Mouse (Mus musculus) midbrain, postnatal 0 days (tissue): Measurements from ENCODE around the gene Hexb. TPM values are rescaled to one million over a fixed set of nuclear protein-coding genes. Genes with fewer than 3 reads are reported as not detected.

Experiments
- ATAC-seq: fragments of 200-750 bp; cut with Nextera tagmentation; 2 replicates; pipeline ENCODE4 v1.8.0; 2017; ENCODE audit warnings: moderate number of reproducible peaks, mild to moderate bottlenecking, moderate TSS enrichment, moderate library complexity; ENCODE audit not compliant: low FRiP score
- DNase-seq: peaks from one replicate; pipeline ENCODE4 v3.0.0-alpha.2; 2015; ENCODE audit warnings: low spot score
- H3K27ac ChIP-seq: fragments of 300-500 bp; sonication (generic); 2 replicates; pipeline ENCODE4 v1.5.1; 2014; ENCODE audit warnings: low read depth, mild to moderate bottlenecking, low read length, mixed read lengths
- H3K27me3 ChIP-seq: fragments of 300-500 bp; sonication (generic); 2 replicates; pipeline ENCODE4 v1.6.1; 2014; ENCODE audit warnings: low read length, control low read depth, mixed read lengths; ENCODE audit not compliant: insufficient read depth
- H3K36me3 ChIP-seq: fragments of 300-500 bp; sonication (generic); 2 replicates; pipeline ENCODE4 v1.6.1; 2014; ENCODE audit warnings: low read length, control low read depth, mixed read lengths; ENCODE audit not compliant: insufficient read depth
- H3K4me1 ChIP-seq: fragments of 300-500 bp; sonication (generic); 2 replicates; pipeline ENCODE4 v1.6.1; 2014; ENCODE audit warnings: mild to moderate bottlenecking, control low read depth, antibody characterized with exemption, low read length, mixed read lengths; ENCODE audit not compliant: insufficient read depth
- H3K4me2 ChIP-seq: fragments of 300-500 bp; sonication (generic); 2 replicates; pipeline ENCODE4 v1.6.1; 2014; ENCODE audit warnings: low read depth, mild to moderate bottlenecking, low read length, mixed read lengths; ENCODE audit not compliant: poor library complexity, severe bottlenecking
- H3K4me3 ChIP-seq: fragments of 300-500 bp; sonication (generic); 2 replicates; pipeline ENCODE4 v1.5.1; 2014; ENCODE audit warnings: low read depth, mild to moderate bottlenecking, low read length, moderate library complexity
- H3K9ac ChIP-seq: fragments of 300-500 bp; sonication (generic); replicated peaks from 2 replicates; pipeline ENCODE4 v1.6.1; 2014; ENCODE audit warnings: mild to moderate bottlenecking, low read length, moderate library complexity, mixed read lengths; ENCODE audit not compliant: poor library complexity, severe bottlenecking
- H3K9me3 ChIP-seq: fragments of 300-500 bp; sonication (generic); 2 replicates; pipeline ENCODE4 v1.6.1; 2016; ENCODE audit warnings: low read length, control low read depth
- CTCF ChIP-seq: IDR thresholded peaks from 2 replicates; pipeline ENCODE4 v1.5.1; 2016; ENCODE audit warnings: antibody characterized with exemption, mild to moderate bottlenecking
- WGBS: fragments of 180-500 bp; shearing (Covaris S2); extraction: QIAGEN DNeasy Blood & Tissue Kit; methylation state at CpG from one replicate; pipeline ENCODE4 v1.1.7; 2014; 5-methylcytosine and 5-hydroxymethylcytosine counted together
- polyA plus RNA-seq: library from polyadenylated mRNA; unstranded; fragments of >200 nt; fragmentation: Nextera tagmentation; extraction: Ambion mirVana; gene quantifications from 2 replicates; pipeline ENCODE4 v1.2.1, GENCODE M21; 2015
- total RNA-seq: library from RNA; depleted of rRNA; stranded (reverse); fragments of >200 nt; gene quantifications from 2 replicates; pipeline ENCODE4 v1.2.3, GENCODE M21; 2014

The Hexb gene
- total and polyA plus RNA-seq, 2 experiments from 2014 or later: 57.7 to 70.5 TPM

GRCm38 (mm10) chr13:97184656-97185055 is 13.5 kb downstream of the Hexb start:
- no peak for TF ChIP-seq CTCF
- H3K27ac ChIP-seq: no peak overlapping the region
- H3K36me3 ChIP-seq: peaks cover 10% of the 10 kb centered on the region; the same call in 1 of the 2 replicates
- ATAC-seq: no peak
- no peak for DNase-seq
- WGBS: 68% methylated on average over 5 of the region's 5 CpGs
- no peaks in the 10 kb centered on the region for H3K9me3 ChIP-seq
- no peaks in the 10 kb centered on the region for H3K27me3 ChIP-seq
- H3K4me2 ChIP-seq: no peak overlapping the region
- H3K4me3 ChIP-seq: no peak overlapping the region
- no peak overlapping the region for H3K9ac ChIP-seq
- no peaks in the 10 kb centered on the region for H3K4me1 ChIP-seq

GRCm38 (mm10) chr13:97184168-97184567 is 14.0 kb downstream of the Hexb start:
- ATAC-seq: no peak
- no peak overlapping the region for H3K4me2 ChIP-seq
- no peak for TF ChIP-seq CTCF

GRCm38 (mm10) chr13:97182821-97183220 is 15.3 kb downstream of the Hexb start:
- no peak for DNase-seq
- ATAC-seq: no peak
- Histone ChIP-seq H3K9ac (no peak overlapping the region), H3K27me3 (no peaks in the 10 kb centered on the region), H3K36me3 (peaks cover 17% of the 10 kb centered on the region), H3K9me3 (no peaks in the 10 kb centered on the region), H3K4me1 (no peaks in the 10 kb centered on the region), H3K27ac (no peak overlapping the region), H3K4me3 (no peak overlapping the region), H3K4me2 (no peak overlapping the region)
- 67% methylated on average over 4 of the region's 4 CpGs for WGBS
- TF ChIP-seq CTCF: no peak

More at GRCm38 (mm10) chr13:97184168-97184567, 14.0 kb downstream of the Hexb start:
- 95% methylated on average over 2 of the region's 2 CpGs for WGBS
- Histone ChIP-seq H3K36me3 (peaks cover 10% of the 10 kb centered on the region; the same call in 1 of the 2 replicates), H3K9ac (no peak overlapping the region), H3K9me3 (no peaks in the 10 kb centered on the region), H3K27ac (no peak overlapping the region), H3K27me3 (no peaks in the 10 kb centered on the region), H3K4me3 (no peak overlapping the region), H3K4me1 (no peaks in the 10 kb centered on the region)
- DNase-seq: no peak

GRCm38 (mm10) chr13:97180113-97180828 is 17.9 kb downstream of the Hexb start:
- H3K4me3 ChIP-seq: no peak overlapping the region
- no peaks in the 10 kb centered on the region for H3K4me1 ChIP-seq
- 49% methylated on average over 6 of the region's 6 CpGs for WGBS
- DNase-seq: no peak
- H3K9ac ChIP-seq: no peak overlapping the region
- no peak for TF ChIP-seq CTCF
- H3K4me2 ChIP-seq: no peak overlapping the region
- no peaks in the 10 kb centered on the region for H3K9me3 ChIP-seq
- H3K27me3 ChIP-seq: no peaks in the 10 kb centered on the region
- ATAC-seq: no peak
- no peak overlapping the region for H3K27ac ChIP-seq
- peaks cover 21% of the 10 kb centered on the region for H3K36me3 ChIP-seq

GRCm38 (mm10) chr13:97178943-97179342 is 19.2 kb downstream of the Hexb start:
- no peak overlapping the region for H3K27ac ChIP-seq
- no peaks in the 10 kb centered on the region for H3K9me3 ChIP-seq
- no peaks in the 10 kb centered on the region for H3K27me3 ChIP-seq
- ATAC-seq: no peak
- H3K4me1 ChIP-seq: no peaks in the 10 kb centered on the region
- H3K9ac ChIP-seq: no peak overlapping the region
- no peak overlapping the region for H3K4me2 ChIP-seq
- TF ChIP-seq CTCF: no peak
- H3K4me3 ChIP-seq: no peak overlapping the region
- H3K36me3 ChIP-seq: peaks cover 29% of the 10 kb centered on the region
- no peak for DNase-seq
- 65% methylated on average over 7 of the region's 7 CpGs for WGBS

GRCm38 (mm10) chr13:97176731-97177130 is 21.4 kb downstream of the Hexb start:
- H3K36me3 ChIP-seq: peaks cover 37% of the 10 kb centered on the region
- 60% methylated on average over 5 of the region's 5 CpGs for WGBS
- no peak overlapping the region for H3K27ac ChIP-seq

More at GRCm38 (mm10) chr13:97176731-97177130, 21.4 kb downstream of the Hexb start:
- Histone ChIP-seq H3K9me3 (no peaks in the 10 kb centered on the region), H3K4me1 (no peaks in the 10 kb centered on the region), H3K27me3 (no peaks in the 10 kb centered on the region), H3K9ac (no peak overlapping the region), H3K4me3 (no peak overlapping the region), H3K4me2 (no peak overlapping the region)
- no peak for TF ChIP-seq CTCF
- DNase-seq (no peak), ATAC-seq (no peak)
